Mouse (Mus musculus) neural tube, embryonic 11.5 days (tissue): Measurements from ENCODE around the gene Atp11a. TPM values are rescaled to one million over a fixed set of nuclear protein-coding genes. Genes with fewer than 3 reads are reported as not detected.

ENCODE experiments used
- ATAC-seq: fragments of 200-750 bp; cut with Nextera tagmentation; 2 replicates; pipeline ENCODE4 v1.8.0; 2017; ENCODE audit warnings: moderate number of reproducible peaks, mild to moderate bottlenecking, moderate TSS enrichment, moderate library complexity; ENCODE audit not compliant: insufficient read depth, low FRiP score, low TSS enrichment
- DNase-seq: peaks from one replicate; pipeline ENCODE4 v3.0.0-alpha.2; 2015; ENCODE audit warnings: low spot score
- H3K27ac ChIP-seq: fragments of 300-500 bp; sonication (generic); 2 replicates; pipeline ENCODE4 v1.5.1; 2014; ENCODE audit warnings: low read depth, mild to moderate bottlenecking, low read length
- H3K27me3 ChIP-seq: fragments of 300-500 bp; sonication (generic); 2 replicates; pipeline ENCODE4 v1.6.1; 2014; ENCODE audit warnings: mild to moderate bottlenecking, low read length, mixed read lengths; ENCODE audit not compliant: control insufficient read depth, insufficient read depth
- H3K36me3 ChIP-seq: fragments of 300-500 bp; sonication (generic); 2 replicates; pipeline ENCODE4 v1.6.1; 2014; ENCODE audit warnings: mild to moderate bottlenecking, low read length, moderate library complexity, mixed read lengths; ENCODE audit not compliant: control insufficient read depth, insufficient read depth
- H3K4me1 ChIP-seq: fragments of 300-500 bp; sonication (generic); 2 replicates; pipeline ENCODE4 v1.6.1; 2014; ENCODE audit warnings: low read length, mixed read lengths; ENCODE audit not compliant: control insufficient read depth, insufficient read depth
- H3K4me2 ChIP-seq: fragments of 300-500 bp; sonication (generic); 2 replicates; pipeline ENCODE4 v1.6.1; 2014; ENCODE audit warnings: low read depth, mild to moderate bottlenecking, moderate library complexity
- H3K4me3 ChIP-seq: fragments of 300-500 bp; sonication (generic); 2 replicates; pipeline ENCODE4 v1.5.1; 2014; ENCODE audit warnings: low read depth, low read length
- H3K9ac ChIP-seq: fragments of 300-500 bp; sonication (generic); 2 replicates; pipeline ENCODE4 v1.6.1; 2014; ENCODE audit warnings: mild to moderate bottlenecking, low read length
- H3K9me3 ChIP-seq: fragments of 300-500 bp; sonication (generic); 2 replicates; pipeline ENCODE4 v1.6.1; 2016; ENCODE audit warnings: low read length; ENCODE audit not compliant: control insufficient read depth
- WGBS: fragments of 180-500 bp; shearing (Covaris S2); extraction: QIAGEN DNeasy Blood & Tissue Kit; methylation state at CpG from one replicate; pipeline ENCODE4 v1.1.7; 2014; 5-methylcytosine and 5-hydroxymethylcytosine counted together
- polyA plus RNA-seq: library from polyadenylated mRNA; unstranded; fragments of >200 nt; fragmentation: Nextera tagmentation; extraction: Ambion mirVana; gene quantifications from 2 replicates; pipeline ENCODE4 v1.2.1, GENCODE M21; 2014

Gene Atp11a
- polyA plus RNA-seq, 1 experiment from 2014 or later: 13.0 TPM

DNA sequence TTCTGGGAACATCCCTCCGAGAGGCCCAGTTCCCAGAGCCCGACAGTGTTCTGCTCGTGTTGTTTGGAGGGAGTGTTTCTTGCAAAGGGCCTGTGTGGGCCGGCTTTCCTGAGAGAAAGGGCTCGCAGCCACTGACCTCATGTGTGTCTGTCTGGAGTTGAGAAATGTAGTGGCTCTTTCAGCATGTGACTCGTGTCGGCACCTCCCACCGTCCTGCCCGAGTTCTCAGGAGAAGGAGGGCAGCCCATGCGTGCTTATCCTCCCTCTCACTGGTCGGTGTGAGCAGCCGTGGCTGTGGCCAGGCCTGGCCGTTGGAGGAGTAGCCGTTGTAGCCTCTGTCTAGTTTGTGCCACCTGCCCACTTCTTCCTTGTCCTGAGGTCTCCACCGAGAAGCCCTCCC, 99.2 kb downstream of the Atp11a start:
- Histone ChIP-seq H3K36me3 (no peaks in the 10 kb centered on the region; the same call in 1 of the 2 replicates), H3K9ac (no peak overlapping the region), H3K27me3 (no peaks in the 10 kb centered on the region), H3K4me1 (no peaks in the 10 kb centered on the region), H3K4me2 (no peak overlapping the region), H3K4me3 (no peak overlapping the region), H3K9me3 (no peaks in the 10 kb centered on the region), H3K27ac (no peak overlapping the region)
- WGBS: 81% methylated on average over 15 of the region's 15 CpGs
- ATAC-seq: no peak
- DNase-seq: no peak

DNA sequence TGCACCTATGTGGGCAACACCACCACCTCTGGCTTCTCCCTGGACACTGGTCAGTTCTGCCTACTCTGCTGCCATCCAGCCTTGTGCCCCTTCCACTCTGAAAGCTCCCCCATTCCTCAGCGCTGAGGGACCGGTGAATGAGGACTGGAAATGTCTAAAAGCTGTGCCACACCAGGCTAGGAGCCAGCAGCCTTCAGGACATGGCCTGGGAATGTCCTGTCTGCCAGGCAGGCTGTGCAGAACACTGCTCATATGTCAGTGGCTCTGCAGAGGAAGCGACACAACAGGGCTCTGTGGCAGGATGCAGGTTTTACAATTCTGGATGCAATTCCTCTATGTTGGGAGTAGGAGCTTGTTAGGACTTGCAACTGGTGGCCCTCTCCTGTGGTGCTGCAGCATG, 106.2 kb downstream of the Atp11a start:
- no peak for DNase-seq
- H3K27ac ChIP-seq: no peak overlapping the region
- H3K4me1 ChIP-seq: no peaks in the 10 kb centered on the region
- no peak for ATAC-seq
- H3K27me3 ChIP-seq: no peaks in the 10 kb centered on the region
- 87% methylated on average over 3 of the region's 3 CpGs for WGBS
- no peaks in the 10 kb centered on the region for H3K9me3 ChIP-seq
- H3K4me2 ChIP-seq: no peak overlapping the region
- no peak overlapping the region for H3K4me3 ChIP-seq
- H3K9ac ChIP-seq: no peak overlapping the region
- no peaks in the 10 kb centered on the region for H3K36me3 ChIP-seq

DNA sequence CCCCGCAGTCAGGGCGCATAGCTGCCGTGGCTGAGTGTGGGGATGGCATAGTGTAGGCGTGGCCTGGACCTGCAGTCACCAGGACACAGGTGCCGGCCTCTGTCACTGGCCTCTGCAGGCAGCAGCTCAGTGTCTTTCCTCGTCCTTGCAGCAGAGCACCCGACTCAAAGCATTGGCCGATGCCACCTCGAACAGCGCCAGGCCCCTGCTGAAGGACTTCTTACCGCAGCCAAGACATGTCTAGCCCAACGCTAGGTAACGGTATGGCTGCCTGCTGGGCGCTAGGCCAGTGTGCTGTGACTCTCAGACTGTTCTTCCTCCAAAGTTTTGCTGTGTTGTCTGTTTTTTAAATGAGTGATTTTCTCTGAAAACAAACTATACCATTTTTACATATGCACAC, 106.8 kb downstream of the Atp11a start:
- H3K27me3 ChIP-seq: no peaks in the 10 kb centered on the region
- H3K4me1 ChIP-seq: no peaks in the 10 kb centered on the region
- no peak overlapping the region for H3K4me3 ChIP-seq
- WGBS: 83% methylated on average over 14 of the region's 14 CpGs
- H3K9me3 ChIP-seq: no peaks in the 10 kb centered on the region
- DNase-seq: no peak
- no peak for ATAC-seq
- no peaks in the 10 kb centered on the region for H3K36me3 ChIP-seq
- H3K4me2 ChIP-seq: no peak overlapping the region
- no peak overlapping the region for H3K27ac ChIP-seq
- no peak overlapping the region for H3K9ac ChIP-seq

DNA sequence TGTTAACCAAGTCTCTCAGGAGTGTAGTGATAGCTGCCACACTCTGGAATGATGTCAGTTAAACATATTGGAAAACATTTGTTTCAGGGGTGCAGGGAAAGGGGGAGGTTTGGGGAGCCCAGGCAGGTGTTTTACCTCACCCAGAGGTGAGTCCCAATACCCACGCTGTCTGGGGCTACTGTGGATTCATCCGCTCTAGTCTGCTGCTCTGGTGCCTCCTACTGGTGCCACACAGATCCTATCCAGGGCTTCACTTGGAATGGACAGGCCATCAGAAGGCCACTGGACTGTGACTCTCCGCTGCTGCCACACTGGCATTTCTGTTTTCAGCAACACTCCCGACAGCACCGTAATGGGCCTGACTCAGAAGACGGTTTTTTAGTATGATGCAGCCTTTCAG, 109.0 kb downstream of the Atp11a start:
- Histone ChIP-seq H3K9me3 (no peaks in the 10 kb centered on the region), H3K36me3 (no peaks in the 10 kb centered on the region), H3K4me2 (no peak overlapping the region), H3K4me1 (no peaks in the 10 kb centered on the region; the same call in 1 of the 2 replicates), H3K4me3 (no peak overlapping the region), H3K27ac (no peak overlapping the region), H3K27me3 (no peaks in the 10 kb centered on the region), H3K9ac (no peak overlapping the region)
- ATAC-seq (no peak), DNase-seq (no peak)
- 79% methylated on average over 6 of the region's 6 CpGs for WGBS

DNA sequence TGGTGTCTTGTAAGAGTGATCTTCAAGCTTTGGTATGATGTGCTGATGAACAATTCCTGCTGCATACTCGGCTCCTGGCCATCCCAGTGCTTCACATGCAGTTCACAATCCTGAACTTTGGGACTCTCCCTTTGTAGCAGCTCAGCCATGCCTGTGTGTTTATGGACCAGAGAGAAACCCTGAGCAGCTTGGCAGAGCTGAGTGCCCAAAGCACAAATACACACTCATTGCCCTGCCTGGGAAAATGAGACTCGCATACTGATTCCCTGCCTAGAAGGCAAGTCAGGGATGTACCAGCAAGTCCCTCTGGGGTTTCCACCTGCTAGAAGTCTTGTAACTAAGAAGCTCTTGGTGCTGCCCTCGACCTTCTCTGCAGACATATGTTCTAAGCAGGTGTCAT, 112.8 kb downstream of the Atp11a start:
- Histone ChIP-seq H3K4me1 (peaks cover 10% of the 10 kb centered on the region; the same call in 1 of the 2 replicates), H3K36me3 (no peaks in the 10 kb centered on the region), H3K27me3 (no peaks in the 10 kb centered on the region), H3K9me3 (no peaks in the 10 kb centered on the region), H3K27ac (no peak overlapping the region), H3K4me3 (no peak overlapping the region), H3K4me2 (no peak overlapping the region), H3K9ac (no peak overlapping the region)
- ATAC-seq: no peak
- 90% methylated on average over 3 of the region's 3 CpGs for WGBS
- DNase-seq: no peak

DNA sequence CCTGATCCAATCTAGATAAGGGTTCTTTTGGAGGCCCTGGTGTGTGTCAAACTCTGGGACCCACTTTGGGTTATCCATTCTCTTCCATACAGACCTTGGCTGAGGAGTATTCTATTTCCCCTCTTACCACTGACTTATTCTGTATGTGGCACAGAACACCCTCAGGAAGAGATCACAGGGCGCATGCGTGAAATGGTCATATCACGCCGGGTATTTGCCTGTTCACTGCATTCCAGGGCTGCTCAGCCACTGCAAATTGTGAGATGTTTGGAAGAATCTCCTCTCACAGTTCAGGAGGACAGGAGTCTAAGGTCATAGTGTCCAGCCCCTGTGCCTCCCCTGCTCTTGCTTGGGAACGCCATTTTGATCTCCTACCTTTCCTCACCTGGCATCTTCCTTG, 113.8 kb downstream of the Atp11a start:
- ATAC-seq (no peak), DNase-seq (no peak)
- Histone ChIP-seq H3K4me2 (no peak overlapping the region), H3K27ac (no peak overlapping the region), H3K9me3 (no peaks in the 10 kb centered on the region), H3K27me3 (no peaks in the 10 kb centered on the region), H3K4me3 (no peak overlapping the region), H3K4me1 (peaks cover 10% of the 10 kb centered on the region; the same call in 1 of the 2 replicates), H3K36me3 (no peaks in the 10 kb centered on the region), H3K9ac (no peak overlapping the region; the same call in 1 of the 2 replicates)
- WGBS: 83% methylated on average over 5 of the region's 5 CpGs

DNA sequence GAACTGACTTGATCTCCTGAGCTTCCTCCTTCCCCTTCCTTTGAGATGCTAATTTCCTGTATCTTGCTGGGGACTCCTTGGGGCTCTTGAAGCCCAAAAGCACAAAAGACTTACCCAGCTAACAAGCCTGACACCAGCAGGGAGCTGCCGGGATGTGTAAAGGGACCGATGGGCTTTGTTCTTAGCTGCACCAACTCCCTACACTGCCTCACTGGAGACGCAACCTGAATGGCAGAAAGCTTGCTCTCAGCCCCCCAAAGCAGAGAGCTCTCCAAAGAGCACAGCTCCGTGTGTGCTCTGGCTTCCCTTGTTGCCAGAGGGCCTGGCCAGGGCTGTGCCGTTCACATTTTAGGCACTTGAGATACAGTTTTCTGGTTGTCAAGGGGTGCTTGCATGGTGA, 114.6 kb downstream of the Atp11a start:
- Histone ChIP-seq H3K27ac (peak overlapping the region; percentile 54), H3K36me3 (no peaks in the 10 kb centered on the region), H3K4me3 (no peak overlapping the region), H3K4me1 (peaks cover 10% of the 10 kb centered on the region; the same call in 1 of the 2 replicates), H3K27me3 (no peaks in the 10 kb centered on the region), H3K4me2 (no peak overlapping the region), H3K9me3 (no peaks in the 10 kb centered on the region), H3K9ac (peak overlapping the region; percentile 39)
- ATAC-seq (peak; percentile 42; the same call in 1 of the 2 replicates), DNase-seq (peak; percentile 63)
- WGBS: 4% methylated on average over 5 of the region's 5 CpGs

DNA sequence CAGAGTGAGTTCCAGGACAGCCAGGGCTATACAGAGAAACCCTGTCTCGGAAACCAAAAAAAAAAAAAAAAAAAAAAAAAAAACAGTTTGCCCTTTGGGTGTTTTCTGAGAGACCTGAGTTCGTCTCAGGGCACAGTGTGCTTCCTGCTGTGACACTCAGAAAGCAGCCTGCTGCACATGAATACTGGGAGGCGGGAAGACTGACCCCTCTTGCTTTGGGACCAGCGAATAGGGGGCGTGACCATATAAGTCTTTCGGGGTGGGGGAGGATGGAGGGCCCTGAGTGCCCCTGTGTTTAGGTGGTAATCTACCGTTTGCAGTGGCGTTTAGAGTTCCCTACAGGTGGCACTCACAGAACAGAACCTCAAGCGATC, 116.2 kb downstream of the Atp11a start:
- Histone ChIP-seq H3K9ac (no peak overlapping the region), H3K4me2 (peak overlapping the region; percentile 60), H3K36me3 (no peaks in the 10 kb centered on the region), H3K4me1 (peaks cover 10% of the 10 kb centered on the region; the same call in 1 of the 2 replicates), H3K27ac (no peak overlapping the region), H3K9me3 (no peaks in the 10 kb centered on the region), H3K4me3 (peak overlapping the region; percentile 37), H3K27me3 (no peaks in the 10 kb centered on the region)
- ATAC-seq: no peak
- 12% methylated on average over 9 of the region's 9 CpGs for WGBS
- DNase-seq: no peak

DNA sequence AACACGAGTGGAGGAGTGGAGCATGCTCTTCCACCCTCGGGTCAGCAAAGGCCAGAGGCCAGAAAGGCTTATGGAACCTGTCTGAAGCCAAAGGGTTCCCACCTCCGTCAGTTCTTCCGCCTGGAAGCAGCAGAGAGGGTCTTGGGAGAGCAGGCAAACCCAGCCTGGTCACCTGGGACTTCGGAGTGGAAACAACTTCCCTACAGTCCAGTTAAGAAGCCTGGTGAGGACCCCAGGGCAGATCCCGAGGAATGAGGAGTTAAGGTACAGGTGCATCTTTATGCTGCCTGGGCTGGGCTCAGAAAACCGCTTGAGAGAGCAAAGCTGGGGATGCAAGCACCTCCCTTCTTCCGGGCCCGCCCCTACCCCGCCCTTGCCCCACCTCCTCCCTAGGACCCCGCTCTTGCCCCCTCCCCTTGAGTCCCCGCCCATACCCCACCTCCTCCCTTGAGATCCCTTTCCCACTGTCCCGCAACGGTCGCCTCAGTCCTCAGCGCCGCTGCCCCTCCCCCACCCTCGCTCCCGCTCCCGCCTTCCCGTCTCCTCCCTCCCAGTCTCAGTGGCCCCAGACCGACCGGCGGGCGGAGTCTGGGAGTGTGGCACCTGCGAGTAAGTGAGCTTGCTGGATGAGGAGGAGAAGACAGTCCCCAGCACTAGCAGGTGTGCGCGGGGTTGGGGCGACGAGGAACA, 116.7 kb downstream of the Atp11a start, which contains the start of gene Mcf2l:
TSS of gene Mcf2l (plus strand) at position 450 of the 690 bp plus-strand sequence.
- peak; percentile 85 for ATAC-seq
- Histone ChIP-seq H3K4me1 (peaks cover 10% of the 10 kb centered on the region; the same call in 1 of the 2 replicates), H3K27ac (no peak within 1 kb of the TSS), H3K36me3 (no peaks in the 10 kb centered on the region), H3K9me3 (no peaks in the 10 kb centered on the region), H3K4me2 (peak within 1 kb of the TSS; percentile 60), H3K27me3 (no peaks in the 10 kb centered on the region), H3K4me3 (peak within 1 kb of the TSS; percentile 37), H3K9ac (peak within 1 kb of the TSS; percentile 45)
- DNase-seq: peak; percentile 89
- WGBS: under 1% methylated on average over 30 of the region's 30 CpGs
